Mouse (Mus musculus): ENCODE data around the gene Glul. TPM values are rescaled to one million over a fixed set of nuclear protein-coding genes. Genes with fewer than 3 reads are reported as not detected.

Gene Glul
- polyA plus RNA-seq, 1 experiment from 2014 or later: 59.0 TPM

DNA sequence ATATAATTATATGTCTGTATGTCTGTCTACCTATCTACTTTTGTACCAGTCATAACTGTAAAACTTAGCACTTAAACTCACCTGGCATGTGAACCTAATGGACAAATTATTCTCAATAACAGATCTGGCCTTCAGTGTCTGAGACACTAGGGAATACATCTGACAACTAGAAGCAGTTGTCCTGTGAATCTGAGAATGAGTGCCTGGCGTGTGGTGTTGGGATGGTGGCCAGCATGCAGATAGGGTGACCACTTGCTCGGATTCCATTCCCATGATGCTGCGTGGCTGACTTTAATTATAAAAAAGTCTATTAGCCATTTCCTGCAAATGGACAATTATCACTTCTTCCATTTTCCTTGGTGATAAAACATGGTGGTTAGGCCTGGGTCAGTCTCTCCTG is 6.1 kb downstream of the Glul start:
- 73% methylated on average over 3 of the region's 3 CpGs for WGBS
- no peaks in the 10 kb centered on the region for H3K27me3 ChIP-seq (ENCODE audit: control insufficient read depth, insufficient read depth, low read length)
- no peaks in the 10 kb centered on the region for H3K9me3 ChIP-seq (replicated peaks; ENCODE audit: control insufficient read depth, low read length)
- H3K36me3 ChIP-seq (ENCODE audit: control insufficient read depth, insufficient read depth): peaks cover 56% of the 10 kb centered on the region
- no peak overlapping the region for H3K4me3 ChIP-seq (ENCODE audit: low read length)
- H3K27ac ChIP-seq (ENCODE audit: low read length): no peak overlapping the region
- ATAC-seq (replicated peaks; ENCODE audit: extremely low read depth, insufficient read depth, low FRiP score): no peak
- no peak overlapping the region for H3K9ac ChIP-seq (ENCODE audit: low read length)
- peaks cover 10% of the 10 kb centered on the region for H3K4me1 ChIP-seq (ENCODE audit: control insufficient read depth, insufficient read depth, low read length)
- no peak overlapping the region for H3K4me2 ChIP-seq (ENCODE audit: low read depth, low read length)

GRCm38 (mm10) chr1:153908208-153908607 is 8.5 kb downstream of the Glul start:
- Histone ChIP-seq H3K9me3 (replicated peaks; ENCODE audit: control insufficient read depth, low read length) (no peaks in the 10 kb centered on the region), H3K4me3 (ENCODE audit: low read length) (no peak overlapping the region), H3K36me3 (ENCODE audit: control insufficient read depth, insufficient read depth) (peaks cover 56% of the 10 kb centered on the region), H3K27ac (ENCODE audit: low read length) (no peak overlapping the region), H3K4me2 (ENCODE audit: low read depth, low read length) (no peak overlapping the region), H3K4me1 (ENCODE audit: control insufficient read depth, insufficient read depth, low read length) (no peaks in the 10 kb centered on the region), H3K27me3 (ENCODE audit: control insufficient read depth, insufficient read depth, low read length) (no peaks in the 10 kb centered on the region), H3K9ac (ENCODE audit: low read length) (no peak overlapping the region)
- no peak for ATAC-seq (replicated peaks; ENCODE audit: extremely low read depth, insufficient read depth, low FRiP score)
- 84% methylated on average over 6 of the region's 6 CpGs for WGBS

DNA sequence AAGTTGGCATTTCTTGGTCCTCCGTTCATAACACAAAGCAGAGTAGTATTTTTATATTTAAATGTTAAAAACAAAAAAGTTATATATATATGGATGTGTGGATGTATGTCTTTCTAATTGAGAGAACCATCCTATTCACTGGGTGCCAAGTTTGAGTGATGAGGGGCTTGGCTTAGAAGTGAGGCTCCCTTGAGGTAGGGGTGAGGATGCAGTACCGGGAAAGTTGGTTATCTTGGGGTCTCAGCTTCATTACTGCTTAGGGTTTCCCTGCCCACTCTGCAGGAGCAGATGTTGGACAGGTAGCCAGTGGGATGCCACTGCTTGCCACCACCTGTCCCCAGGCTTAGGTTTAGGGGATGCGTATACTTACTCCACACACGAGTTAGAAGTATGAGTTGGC is 9.0 kb downstream of the Glul start:
- peaks cover 50% of the 10 kb centered on the region for H3K36me3 ChIP-seq (ENCODE audit: control insufficient read depth, insufficient read depth)
- H3K27ac ChIP-seq (ENCODE audit: low read length): no peak overlapping the region
- ATAC-seq (replicated peaks; ENCODE audit: extremely low read depth, insufficient read depth, low FRiP score): no peak
- H3K4me2 ChIP-seq (ENCODE audit: low read depth, low read length): no peak overlapping the region
- H3K9me3 ChIP-seq (replicated peaks; ENCODE audit: control insufficient read depth, low read length): no peaks in the 10 kb centered on the region
- H3K9ac ChIP-seq (ENCODE audit: low read length): no peak overlapping the region
- whole genome bisulfite sequencing: 84% methylated on average over 4 of the region's 4 CpGs
- H3K27me3 ChIP-seq (ENCODE audit: control insufficient read depth, insufficient read depth, low read length): no peaks in the 10 kb centered on the region
- no peaks in the 10 kb centered on the region for H3K4me1 ChIP-seq (ENCODE audit: control insufficient read depth, insufficient read depth, low read length)
- H3K4me3 ChIP-seq (ENCODE audit: low read length): no peak overlapping the region

GRCm38 (mm10) chr1:153909213-153909962 is 9.6 kb downstream of the Glul start:
- no peak for ATAC-seq (replicated peaks; ENCODE audit: extremely low read depth, insufficient read depth, low FRiP score)
- peaks cover 3% of the 10 kb centered on the region; the same call in 1 of the 2 replicates for H3K4me1 ChIP-seq (ENCODE audit: control insufficient read depth, insufficient read depth, low read length)
- H3K27me3 ChIP-seq (ENCODE audit: control insufficient read depth, insufficient read depth, low read length): no peaks in the 10 kb centered on the region
- no peaks in the 10 kb centered on the region for H3K9me3 ChIP-seq (replicated peaks; ENCODE audit: control insufficient read depth, low read length)
- peaks cover 44% of the 10 kb centered on the region for H3K36me3 ChIP-seq (ENCODE audit: control insufficient read depth, insufficient read depth)
- H3K4me3 ChIP-seq (ENCODE audit: low read length): no peak overlapping the region
- WGBS: 69% methylated on average over 10 of the region's 10 CpGs
- H3K4me2 ChIP-seq (ENCODE audit: low read depth, low read length): no peak overlapping the region
- H3K9ac ChIP-seq (ENCODE audit: low read length): no peak overlapping the region
- H3K27ac ChIP-seq (ENCODE audit: low read length): no peak overlapping the region

DNA sequence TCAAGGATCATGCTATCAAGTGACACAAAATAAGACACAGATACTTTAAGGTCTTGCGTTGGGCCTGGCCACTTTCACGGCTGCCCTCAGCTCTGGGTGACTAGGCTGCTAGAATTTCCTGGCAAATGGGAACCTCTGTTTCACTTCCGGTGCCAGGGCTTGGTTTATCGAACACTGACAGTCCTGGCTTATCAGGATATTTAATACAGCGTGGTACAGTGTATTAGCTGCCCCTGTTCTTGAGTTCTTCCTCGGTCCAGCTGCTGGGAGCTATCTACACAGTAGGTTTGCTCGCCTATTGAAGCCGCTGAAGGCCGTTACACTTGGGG is 10.2 kb downstream of the Glul start:
- Histone ChIP-seq H3K4me1 (ENCODE audit: control insufficient read depth, insufficient read depth, low read length) (peaks cover 3% of the 10 kb centered on the region; the same call in 1 of the 2 replicates), H3K27me3 (ENCODE audit: control insufficient read depth, insufficient read depth, low read length) (no peaks in the 10 kb centered on the region), H3K4me3 (ENCODE audit: low read length) (no peak overlapping the region), H3K27ac (ENCODE audit: low read length) (no peak overlapping the region), H3K36me3 (ENCODE audit: control insufficient read depth, insufficient read depth) (peaks cover 42% of the 10 kb centered on the region), H3K9ac (ENCODE audit: low read length) (no peak overlapping the region), H3K4me2 (ENCODE audit: low read depth, low read length) (no peak overlapping the region), H3K9me3 (replicated peaks; ENCODE audit: control insufficient read depth, low read length) (no peaks in the 10 kb centered on the region)
- ATAC-seq (replicated peaks; ENCODE audit: extremely low read depth, insufficient read depth, low FRiP score): no peak
- WGBS: 81% methylated on average over 9 of the region's 9 CpGs

- Histone ChIP-seq H3K4me1 (ENCODE audit: control insufficient read depth, insufficient read depth, low read length) (peaks cover 3% of the 10 kb centered on the region; the same call in 1 of the 2 replicates), H3K4me2 (ENCODE audit: low read depth, low read length) (no peak overlapping the region), H3K36me3 (ENCODE audit: control insufficient read depth, insufficient read depth) (peaks cover 38% of the 10 kb centered on the region), H3K27me3 (ENCODE audit: control insufficient read depth, insufficient read depth, low read length) (no peaks in the 10 kb centered on the region), H3K27ac (ENCODE audit: low read length) (no peak overlapping the region), H3K9ac (ENCODE audit: low read length) (no peak overlapping the region), H3K4me3 (ENCODE audit: low read length) (no peak overlapping the region), H3K9me3 (replicated peaks; ENCODE audit: control insufficient read depth, low read length) (no peaks in the 10 kb centered on the region)
- no peak for ATAC-seq (replicated peaks; ENCODE audit: extremely low read depth, insufficient read depth, low FRiP score)
- WGBS: 82% methylated on average over 5 of the region's 5 CpGs
These were observed 10.7 kb downstream of the Glul start for GRCm38 (mm10) chr1:153910423-153910822.

DNA sequence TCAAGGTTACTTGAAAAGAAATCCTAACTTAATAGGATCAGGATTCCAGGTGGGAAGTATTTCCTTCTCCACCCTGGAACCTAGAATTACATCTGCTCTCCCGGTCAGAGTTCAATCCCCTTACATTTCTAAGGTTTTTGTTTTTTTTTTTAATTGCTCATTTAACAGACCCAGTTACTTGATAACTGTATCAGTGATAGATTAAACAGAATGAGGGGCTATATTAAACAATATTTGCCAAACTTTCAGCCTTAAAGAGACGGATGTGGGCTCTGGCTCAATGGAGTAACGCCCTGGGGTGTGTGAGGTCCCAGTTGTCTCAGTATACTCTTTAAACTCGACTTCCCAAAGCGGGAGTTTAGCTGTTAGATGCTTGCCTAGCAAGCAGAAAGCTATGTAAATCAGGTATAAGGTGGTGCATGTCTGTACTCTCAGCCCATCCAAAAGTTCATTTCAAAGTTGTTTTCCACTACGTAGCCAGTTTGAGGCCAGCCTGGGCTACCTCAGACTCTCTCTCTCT is 11.6 kb downstream of the Glul start:
- H3K9ac ChIP-seq (ENCODE audit: low read length): no peak overlapping the region
- H3K4me1 ChIP-seq (ENCODE audit: control insufficient read depth, insufficient read depth, low read length): peaks cover 3% of the 10 kb centered on the region; the same call in 1 of the 2 replicates
- no peaks in the 10 kb centered on the region for H3K9me3 ChIP-seq (replicated peaks; ENCODE audit: control insufficient read depth, low read length)
- WGBS: 86% methylated on average over 6 of the region's 6 CpGs
- no peak overlapping the region for H3K4me2 ChIP-seq (ENCODE audit: low read depth, low read length)
- no peak overlapping the region for H3K27ac ChIP-seq (ENCODE audit: low read length)
- no peaks in the 10 kb centered on the region for H3K27me3 ChIP-seq (ENCODE audit: control insufficient read depth, insufficient read depth, low read length)
- H3K36me3 ChIP-seq (ENCODE audit: control insufficient read depth, insufficient read depth): peaks cover 32% of the 10 kb centered on the region
- no peak overlapping the region for H3K4me3 ChIP-seq (ENCODE audit: low read length)
- ATAC-seq (replicated peaks; ENCODE audit: extremely low read depth, insufficient read depth, low FRiP score): no peak

- no peaks in the 10 kb centered on the region for H3K27me3 ChIP-seq (ENCODE audit: control insufficient read depth, insufficient read depth, low read length)
- H3K4me2 ChIP-seq (ENCODE audit: low read depth, low read length): no peak overlapping the region
- ATAC-seq (replicated peaks; ENCODE audit: extremely low read depth, insufficient read depth, low FRiP score): no peak
- WGBS: 45% methylated on average over 3 of the region's 3 CpGs
- H3K9ac ChIP-seq (ENCODE audit: low read length): no peak overlapping the region
- no peaks in the 10 kb centered on the region for H3K9me3 ChIP-seq (replicated peaks; ENCODE audit: control insufficient read depth, low read length)
- no peak overlapping the region for H3K4me3 ChIP-seq (ENCODE audit: low read length)
- H3K4me1 ChIP-seq (ENCODE audit: control insufficient read depth, insufficient read depth, low read length): peaks cover 8% of the 10 kb centered on the region
- peaks cover 10% of the 10 kb centered on the region for H3K36me3 ChIP-seq (ENCODE audit: control insufficient read depth, insufficient read depth)
- H3K27ac ChIP-seq (ENCODE audit: low read length): no peak overlapping the region
These were observed 14.1 kb downstream of the Glul start for GRCm38 (mm10) chr1:153913869-153914268.

DNA sequence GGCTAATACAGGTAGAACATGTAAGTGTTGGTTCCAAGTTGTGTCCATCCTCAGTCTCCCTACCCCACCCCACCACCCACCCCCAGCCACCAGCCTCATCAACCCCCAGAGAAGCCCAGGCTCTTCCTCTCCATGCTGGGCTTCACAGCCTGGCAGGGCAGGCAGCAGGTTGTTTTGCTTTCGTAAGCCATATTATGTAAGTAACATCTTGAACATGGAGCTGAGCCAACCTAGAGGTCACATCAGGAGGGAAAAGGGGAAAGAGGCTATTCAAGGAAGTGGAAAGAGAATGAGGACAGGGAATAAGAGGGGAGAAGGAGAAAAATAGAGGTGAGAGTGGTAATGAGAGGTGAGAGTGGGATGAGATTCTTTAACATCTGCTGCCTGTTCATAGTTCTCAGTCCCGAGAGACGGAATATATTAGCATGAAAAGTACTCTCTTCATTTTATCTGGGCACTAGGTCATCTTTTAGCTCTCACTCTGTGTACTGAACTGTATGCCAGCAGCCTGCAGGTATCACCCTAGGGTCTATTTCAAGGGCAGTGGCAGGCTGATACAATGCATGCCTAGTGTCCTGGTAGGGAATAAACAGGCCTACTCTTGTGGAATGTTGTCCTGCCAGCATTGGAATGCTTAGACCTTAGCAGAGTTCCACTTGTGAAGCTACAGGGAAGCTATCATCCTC is 18.9 kb downstream of the Glul start:
- ATAC-seq (replicated peaks; ENCODE audit: extremely low read depth, insufficient read depth, low FRiP score): peak; percentile 57
- H3K9ac ChIP-seq (ENCODE audit: low read length): no peak overlapping the region
- H3K4me2 ChIP-seq (ENCODE audit: low read depth, low read length): no peak overlapping the region
- WGBS: 46% methylated on average over 3 of the region's 3 CpGs
- H3K27ac ChIP-seq (ENCODE audit: low read length): peak overlapping the region; percentile 61
- no peak overlapping the region for H3K4me3 ChIP-seq (ENCODE audit: low read length)
- no peaks in the 10 kb centered on the region for H3K9me3 ChIP-seq (replicated peaks; ENCODE audit: control insufficient read depth, low read length)
- H3K36me3 ChIP-seq (ENCODE audit: control insufficient read depth, insufficient read depth): no peaks in the 10 kb centered on the region
- H3K27me3 ChIP-seq (ENCODE audit: control insufficient read depth, insufficient read depth, low read length): no peaks in the 10 kb centered on the region
- H3K4me1 ChIP-seq (ENCODE audit: control insufficient read depth, insufficient read depth, low read length): peaks cover 15% of the 10 kb centered on the region
